Mouse (Mus musculus) midbrain, embryonic 10.5 days (tissue): ENCODE measurements at regions not wholly inside any gene's neighbourhood (a gene's known extent, or its start where the extent isn't known, plus 50 kb on each side); places are given as distances from the start of the nearest gene placed in this dataset.

Experiments used
- DNase-seq: peaks from one replicate; pipeline ENCODE4 v3.0.0-alpha.2; 2017; ENCODE audit warnings: low spot score
- H3K27ac ChIP-seq: fragments of 300-500 bp; sonication (generic); replicated peaks from 2 replicates; pipeline ENCODE4 v1.5.1; 2016; ENCODE audit warnings: mild to moderate bottlenecking
- H3K27me3 ChIP-seq: fragments of 300-500 bp; sonication (generic); 2 replicates; pipeline ENCODE4 v1.6.1; 2016; ENCODE audit warnings: low read depth, mild to moderate bottlenecking; ENCODE audit not compliant: poor library complexity, severe bottlenecking
- H3K36me3 ChIP-seq: fragments of 300-500 bp; sonication (generic); 2 replicates; pipeline ENCODE4 v1.6.1; 2016; ENCODE audit warnings: mild to moderate bottlenecking, moderate library complexity
- H3K4me1 ChIP-seq: fragments of 300-500 bp; sonication (generic); 2 replicates; pipeline ENCODE4 v1.6.1; 2016
- H3K4me3 ChIP-seq: fragments of 300-500 bp; sonication (generic); 2 replicates; pipeline ENCODE4 v1.5.1; 2016; ENCODE audit warnings: mild to moderate bottlenecking, moderate library complexity
- H3K9me3 ChIP-seq: fragments of 300-500 bp; sonication (generic); replicated peaks from 2 replicates; pipeline ENCODE4 v1.6.1; 2016; ENCODE audit warnings: mild to moderate bottlenecking
- WGBS: fragments of 180-500 bp; shearing (Covaris S2); methylation state at CpG from one replicate; pipeline ENCODE4 v1.1.7; 2016; 5-methylcytosine and 5-hydroxymethylcytosine counted together

GRCm38 (mm10) chr9:32033937-32034336 lies 82.0 kb upstream of the Arhgap32 start:
- WGBS: 19% methylated on average over 6 of the region's 6 CpGs
- Histone ChIP-seq H3K36me3 (no peaks in the 10 kb centered on the region), H3K4me1 (peaks cover 60% of the 10 kb centered on the region), H3K27ac (no peak overlapping the region), H3K4me3 (peak overlapping the region; percentile 73), H3K27me3 (no peaks in the 10 kb centered on the region), H3K9me3 (no peaks in the 10 kb centered on the region)
- DNase-seq: peak; percentile 34

- H3K4me1 ChIP-seq: peaks cover 38% of the 10 kb centered on the region
- H3K4me3 ChIP-seq: no peak overlapping the region
- peaks cover 6% of the 10 kb centered on the region; the same call in 1 of the 2 replicates for H3K36me3 ChIP-seq
- H3K9me3 ChIP-seq: no peaks in the 10 kb centered on the region
- H3K27ac ChIP-seq: no peak overlapping the region
- WGBS: 95% methylated on average over 2 of the region's 2 CpGs
- no peaks in the 10 kb centered on the region for H3K27me3 ChIP-seq
- DNase-seq: no peak
These were observed 75.9 kb upstream of the Arhgap32 start for GRCm38 (mm10) chr9:32039999-32040398.

- Histone ChIP-seq H3K4me1 (peaks cover 15% of the 10 kb centered on the region), H3K9me3 (no peaks in the 10 kb centered on the region), H3K27me3 (no peaks in the 10 kb centered on the region), H3K36me3 (peaks cover 6% of the 10 kb centered on the region; the same call in 1 of the 2 replicates), H3K27ac (no peak overlapping the region), H3K4me3 (no peak overlapping the region)
- no peak for DNase-seq
- WGBS: 87% methylated on average over 1 of the region's 1 CpGs
These were observed 72.6 kb upstream of the Arhgap32 start for GRCm38 (mm10) chr9:32043344-32043743.

GRCm38 (mm10) chr9:32046791-32047190 lies 69.1 kb upstream of the Arhgap32 start:
- DNase-seq: no peak
- Histone ChIP-seq H3K27ac (no peak overlapping the region), H3K27me3 (no peaks in the 10 kb centered on the region), H3K4me1 (peaks cover 11% of the 10 kb centered on the region), H3K9me3 (no peaks in the 10 kb centered on the region), H3K36me3 (peaks cover 1% of the 10 kb centered on the region; the same call in 1 of the 2 replicates), H3K4me3 (no peak overlapping the region)
- WGBS: 97% methylated on average over 3 of the region's 3 CpGs

- H3K27ac ChIP-seq: no peak overlapping the region
- peaks cover 31% of the 10 kb centered on the region for H3K4me1 ChIP-seq
- no peak overlapping the region for H3K4me3 ChIP-seq
- DNase-seq: no peak
- WGBS: 90% methylated on average over 7 of the region's 7 CpGs
- H3K9me3 ChIP-seq: no peaks in the 10 kb centered on the region
- H3K27me3 ChIP-seq: no peaks in the 10 kb centered on the region
- no peaks in the 10 kb centered on the region for H3K36me3 ChIP-seq
These were observed 67.0 kb upstream of the Arhgap32 start for GRCm38 (mm10) chr9:32048941-32049340.

GRCm38 (mm10) chr9:32049546-32049945 lies 66.4 kb upstream of the Arhgap32 start:
- H3K27ac ChIP-seq: no peak overlapping the region
- WGBS: 86% methylated on average over 6 of the region's 6 CpGs

GRCm38 (mm10) chr9:32053886-32054615 lies 61.9 kb upstream of the Arhgap32 start:
- peaks cover 40% of the 10 kb centered on the region for H3K4me1 ChIP-seq
- H3K9me3 ChIP-seq: no peaks in the 10 kb centered on the region
- H3K4me3 ChIP-seq: no peak overlapping the region
- peak; percentile 32 for DNase-seq
- H3K36me3 ChIP-seq: peaks cover 3% of the 10 kb centered on the region; the same call in 1 of the 2 replicates
- 0 out of 2 replicates have a peak overlapping the region, but pooled peaks have one; percentile 19 for H3K27ac ChIP-seq
- WGBS: 64% methylated on average over 4 of the region's 4 CpGs
- no peaks in the 10 kb centered on the region for H3K27me3 ChIP-seq

More at GRCm38 (mm10) chr9:32049546-32049945, 66.4 kb upstream of the Arhgap32 start:
- Histone ChIP-seq H3K9me3 (no peaks in the 10 kb centered on the region), H3K4me1 (peaks cover 37% of the 10 kb centered on the region), H3K4me3 (no peak overlapping the region), H3K27me3 (no peaks in the 10 kb centered on the region), H3K36me3 (no peaks in the 10 kb centered on the region)
- no peak for DNase-seq

- Histone ChIP-seq H3K36me3 (peaks cover 3% of the 10 kb centered on the region; the same call in 1 of the 2 replicates), H3K9me3 (no peaks in the 10 kb centered on the region), H3K27ac (no peak overlapping the region), H3K4me3 (no peak overlapping the region), H3K4me1 (peaks cover 22% of the 10 kb centered on the region), H3K27me3 (no peaks in the 10 kb centered on the region)
- 89% methylated on average over 4 of the region's 4 CpGs for WGBS
- DNase-seq: no peak
These were observed 58.4 kb upstream of the Arhgap32 start for GRCm38 (mm10) chr9:32057427-32058115.

GRCm38 (mm10) chr9:32062740-32063139 lies 53.2 kb upstream of the Arhgap32 start:
- Histone ChIP-seq H3K4me1 (no peaks in the 10 kb centered on the region), H3K27me3 (no peaks in the 10 kb centered on the region), H3K27ac (no peak overlapping the region), H3K9me3 (no peaks in the 10 kb centered on the region; the same call in 1 of the 2 replicates), H3K36me3 (no peaks in the 10 kb centered on the region), H3K4me3 (no peak overlapping the region)
- no peak for DNase-seq
- 94% methylated on average over 4 of the region's 4 CpGs for WGBS

- no peaks in the 10 kb centered on the region for H3K4me1 ChIP-seq
- H3K27ac ChIP-seq: no peak overlapping the region
- no peak overlapping the region for H3K4me3 ChIP-seq
- H3K9me3 ChIP-seq: no peaks in the 10 kb centered on the region; the same call in 1 of the 2 replicates
- no peaks in the 10 kb centered on the region for H3K36me3 ChIP-seq
- no peak for DNase-seq
- WGBS: 64% methylated on average over 6 of the region's 6 CpGs
- no peaks in the 10 kb centered on the region for H3K27me3 ChIP-seq
These were observed 52.4 kb upstream of the Arhgap32 start for GRCm38 (mm10) chr9:32063541-32063940.

- 91% methylated on average over 4 of the region's 4 CpGs for WGBS
- H3K4me1 ChIP-seq: no peaks in the 10 kb centered on the region
- H3K9me3 ChIP-seq: no peaks in the 10 kb centered on the region; the same call in 1 of the 2 replicates
- no peaks in the 10 kb centered on the region for H3K36me3 ChIP-seq
- no peak overlapping the region for H3K27ac ChIP-seq
- no peak overlapping the region for H3K4me3 ChIP-seq
- DNase-seq: no peak
- H3K27me3 ChIP-seq: no peaks in the 10 kb centered on the region
These were observed 51.9 kb upstream of the Arhgap32 start for GRCm38 (mm10) chr9:32064007-32064550.
